Mouse (Mus musculus): ENCODE data around the gene Pfkfb2. TPM values are rescaled to one million over a fixed set of nuclear protein-coding genes. Genes with fewer than 3 reads are reported as not detected.

The Pfkfb2 gene
- total RNA-seq, 2 experiments from 2014 or later, result 37.6 to 48.4 TPM

- DNase-seq (ENCODE audit: low spot score in 2 of 2), result no peak
- intact Hi-C loops (cut with DNase I), result loop anchor here (2.0 kb wide), 1 partner anchor 23 kb away; the partner anchor contains the start of gene Yod1
Measured at GRCm38 (mm10) chr1:130739636-130740035, 10.6 kb upstream of the Pfkfb2 start.

- no peak for DNase-seq (ENCODE audit: low spot score in 2 of 2)
- intact Hi-C loops (cut with DNase I), result no loop called here
Measured at GRCm38 (mm10) chr1:130738551-130739106, 9.6 kb upstream of the Pfkfb2 start.

DNA sequence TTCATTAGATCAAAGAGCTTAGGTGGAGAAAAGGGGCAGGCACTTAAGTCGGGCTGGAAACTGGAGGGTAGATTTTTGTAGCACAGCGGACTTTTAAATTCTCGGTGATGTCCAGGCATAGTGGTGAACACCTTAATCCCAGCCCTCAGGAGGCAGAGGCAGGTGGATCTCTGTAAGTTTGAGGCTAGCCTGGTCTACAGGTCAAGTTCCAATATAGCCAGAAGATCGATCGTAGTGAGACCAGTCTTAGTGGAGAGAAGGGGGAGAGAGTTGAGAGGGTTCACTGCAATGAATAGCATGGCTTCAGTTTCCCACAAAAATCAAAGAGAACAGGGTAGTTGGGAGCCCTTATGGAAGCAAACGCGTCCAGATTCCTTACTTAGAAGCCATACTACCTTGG lies 8.9 kb upstream of the Pfkfb2 start:
- DNase-seq (ENCODE audit: low spot score in 2 of 2), result no peak
- intact Hi-C loops (cut with DNase I), result no loop called here

DNA sequence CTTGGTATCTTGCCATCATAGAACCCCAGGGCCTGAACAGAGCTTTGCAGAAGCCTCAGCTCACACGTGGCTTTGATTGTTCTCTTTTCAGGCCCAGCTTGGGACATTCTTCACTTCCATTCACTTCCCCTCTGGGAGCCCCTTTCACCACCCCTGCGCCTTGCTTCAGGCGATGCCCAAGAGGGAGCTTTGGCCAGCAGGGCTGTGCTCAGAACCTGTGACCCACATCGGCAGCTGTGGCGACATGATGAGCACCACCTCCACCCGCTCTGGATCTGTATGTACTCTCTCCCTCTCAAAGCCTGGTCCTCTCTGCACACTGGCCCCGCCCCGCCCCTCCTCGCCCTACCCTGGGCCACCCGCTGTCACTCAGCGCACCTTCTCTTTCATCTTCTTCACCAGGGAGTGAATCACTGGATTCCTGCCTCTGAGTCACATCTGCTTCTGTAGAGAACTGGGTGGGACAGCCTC lies 8.4 kb upstream of the Pfkfb2 start:
- intact Hi-C loops (cut with DNase I), result no loop called here

DNA sequence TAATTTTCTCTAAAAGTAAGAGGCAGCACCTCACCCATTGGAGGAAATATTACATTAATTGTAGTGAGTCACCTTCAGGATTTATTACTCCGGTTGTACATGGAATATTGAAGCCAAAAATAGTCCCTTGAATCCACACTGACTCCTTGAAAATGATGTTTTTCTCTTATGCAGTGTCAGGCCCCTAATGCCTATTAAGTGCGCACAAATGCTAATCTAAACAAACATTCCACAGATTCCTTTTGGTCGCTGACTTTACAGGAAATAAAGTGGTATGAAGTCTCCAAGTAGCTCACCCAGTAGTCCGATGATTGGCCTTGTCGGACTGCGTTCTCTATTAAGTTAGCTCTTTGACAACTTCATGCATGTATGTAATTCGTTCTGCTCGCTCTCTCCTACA lies 5.8 kb upstream of the Pfkfb2 start:
- intact Hi-C loops (cut with DNase I), result no loop called here

More for the DNA sequence above, 8.4 kb upstream of the Pfkfb2 start:
- no peak for DNase-seq (ENCODE audit: low spot score in 2 of 2)

GRCm38 (mm10) chr1:130734452-130734851 lies 5.4 kb upstream of the Pfkfb2 start:
- intact Hi-C loops (cut with DNase I), result no loop called here
- no peak for DNase-seq (ENCODE audit: low spot score in 2 of 2)

More for the DNA sequence above, 5.8 kb upstream of the Pfkfb2 start:
- DNase-seq (ENCODE audit: low spot score in 2 of 2), result no peak

GRCm38 (mm10) chr1:130733671-130734070 lies 4.6 kb upstream of the Pfkfb2 start:
- DNase-seq (ENCODE audit: low spot score in 2 of 2), result peak in 1 of 2 experiments; percentile 52
- intact Hi-C loops (cut with DNase I), result no loop called here

DNA sequence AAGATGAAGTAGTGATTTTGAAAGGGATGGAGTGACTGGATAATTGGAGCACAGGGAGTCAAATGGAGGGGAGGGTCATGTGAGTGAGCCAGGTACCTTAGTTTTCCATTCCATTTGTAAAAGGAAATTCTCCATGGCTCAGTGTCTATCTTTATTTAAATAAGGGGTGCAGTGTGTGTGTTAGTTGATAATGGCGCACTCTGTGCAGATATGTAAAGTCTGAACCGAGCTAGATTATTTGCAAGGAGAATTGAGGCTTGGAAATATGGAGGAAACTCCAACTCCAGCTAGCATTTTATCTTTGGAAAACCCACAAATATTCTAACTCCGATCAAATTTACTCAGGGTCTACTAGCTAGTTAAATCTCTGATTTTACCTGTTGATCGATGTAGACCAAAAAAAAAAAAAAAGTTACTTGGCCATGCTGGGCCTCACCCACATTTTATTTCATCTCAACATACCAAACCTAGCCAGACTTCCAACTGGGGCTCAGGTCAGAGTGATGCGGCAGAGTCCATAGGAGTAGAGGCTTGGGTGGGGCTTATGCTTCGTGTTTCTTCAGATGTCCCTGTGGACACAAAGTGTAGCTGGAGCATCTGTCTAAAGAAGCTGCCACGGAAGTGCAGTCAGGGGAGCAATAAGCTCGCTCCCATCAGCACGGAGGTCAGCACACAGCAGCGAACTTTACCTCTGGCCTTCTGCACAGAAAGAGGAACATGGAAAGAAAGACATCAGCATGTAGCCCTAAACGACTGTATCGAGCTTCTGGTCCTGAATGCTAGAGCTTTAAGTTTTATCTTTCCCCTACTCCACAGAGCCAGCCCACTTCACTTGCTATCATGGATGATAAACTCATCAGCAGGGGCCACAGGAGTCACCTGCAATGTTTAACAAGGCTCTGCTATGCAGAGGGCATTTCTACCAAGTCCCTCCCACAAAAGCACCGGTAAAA lies 3.9 kb upstream of the Pfkfb2 start:
- DNase-seq (ENCODE audit: low spot score in 2 of 2), result no peak
- intact Hi-C loops (cut with DNase I), result no loop called here

GRCm38 (mm10) chr1:130731741-130732337 lies 2.8 kb upstream of the Pfkfb2 start, which contains the start of gene AA986860:
Gene AA986860, plus strand, starts transcription at chr1:130731976.
- intact Hi-C loops (cut with DNase I), result no loop called here
- no peak for DNase-seq (ENCODE audit: low spot score in 2 of 2)

GRCm38 (mm10) chr1:130728708-130729107 lies 345 bp downstream of the Pfkfb2 start:
- DNase-seq (ENCODE audit: low spot score in 2 of 2), result peak in 1 of 2 experiments; percentile 82
- intact Hi-C loops (cut with DNase I), result no loop called here

DNA sequence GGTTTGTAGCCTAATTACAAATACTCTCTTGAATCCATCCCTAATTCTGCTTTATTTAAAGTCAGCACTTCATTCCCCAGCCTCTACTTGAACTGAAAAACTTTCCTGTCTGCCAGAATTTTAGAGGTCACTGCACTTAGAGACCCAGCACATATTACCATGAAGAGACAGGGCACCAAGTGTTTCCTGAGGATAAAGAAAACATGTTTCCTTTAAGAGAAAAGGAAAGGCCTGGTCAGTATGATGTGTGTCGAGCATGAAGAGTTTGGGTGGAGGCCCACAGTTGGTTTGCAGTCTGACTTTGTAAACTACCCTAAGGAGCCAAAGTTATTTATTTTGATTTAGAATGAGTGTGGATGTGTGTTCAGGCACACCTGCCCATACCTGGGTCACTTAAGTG lies 983 bp downstream of the Pfkfb2 start:
- no peak for DNase-seq (ENCODE audit: low spot score in 2 of 2)
- intact Hi-C loops (cut with DNase I), result no loop called here

GRCm38 (mm10) chr1:130726396-130726795 lies 2.7 kb downstream of the Pfkfb2 start:
- intact Hi-C loops (cut with DNase I), result no loop called here
- DNase-seq (ENCODE audit: low spot score in 2 of 2), result peak in 1 of 2 experiments; percentile 57

DNA sequence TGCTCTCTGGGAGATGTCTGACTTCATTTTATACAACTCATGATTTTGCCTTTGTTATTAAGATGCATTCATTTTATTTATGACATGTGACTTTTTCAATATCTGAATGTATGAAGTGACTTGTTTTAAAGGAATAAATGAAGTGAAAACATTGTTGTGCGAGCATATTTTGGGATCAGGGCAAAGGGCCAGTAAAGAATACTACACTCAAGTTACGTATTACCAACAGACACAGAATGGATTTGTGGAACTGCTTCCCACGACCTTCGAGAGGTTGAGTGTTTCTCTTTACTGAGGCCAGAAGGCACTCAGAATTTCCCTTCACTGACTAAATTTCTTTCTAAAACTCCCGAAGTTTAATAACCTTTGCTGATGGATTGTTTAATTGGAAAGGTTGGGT lies 4.8 kb downstream of the Pfkfb2 start:
- no peak for DNase-seq (ENCODE audit: low spot score in 2 of 2)
- intact Hi-C loops (cut with DNase I), result no loop called here

DNA sequence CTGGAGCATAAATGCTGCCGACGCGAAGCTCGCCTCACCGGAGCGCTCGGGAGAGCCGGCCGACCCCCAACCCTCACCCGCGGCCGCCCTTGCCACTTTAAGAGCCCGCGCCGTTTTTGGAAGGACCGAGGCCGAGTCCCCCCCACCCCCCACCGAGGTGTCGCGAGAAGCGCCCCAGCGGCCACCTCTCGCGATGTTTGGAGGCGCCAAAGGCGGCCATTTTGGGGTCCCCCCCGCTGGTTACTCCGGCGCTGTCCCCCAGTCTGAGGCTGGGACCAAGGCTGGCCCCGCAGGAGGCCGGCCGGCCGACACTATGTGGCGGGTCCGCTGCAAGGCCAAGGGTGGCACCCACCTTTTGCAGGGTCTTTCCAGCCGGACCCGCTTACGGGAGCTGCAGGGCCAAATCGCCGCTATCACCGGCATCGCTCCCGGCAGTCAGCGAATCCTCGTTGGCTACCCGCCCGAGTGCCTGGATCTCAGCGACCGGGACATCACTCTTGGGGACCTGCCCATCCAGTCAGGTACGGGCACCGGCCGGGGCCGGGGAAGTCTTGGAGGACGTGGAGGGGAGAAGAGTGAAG lies 11.7 kb downstream of the Pfkfb2 start, which contains the start of gene Yod1:
Gene Yod1, plus strand, starts transcription at position 37 of the 581 bp plus-strand sequence.
- intact Hi-C loops (cut with DNase I), result loop anchor here (2.0 to 5.0 kb wide), 2 partner anchors 23 to 335 kb away; no protein-coding TSS in a partner anchor
- peak; percentile 90 for DNase-seq (ENCODE audit: low spot score in 2 of 2)

DNA sequence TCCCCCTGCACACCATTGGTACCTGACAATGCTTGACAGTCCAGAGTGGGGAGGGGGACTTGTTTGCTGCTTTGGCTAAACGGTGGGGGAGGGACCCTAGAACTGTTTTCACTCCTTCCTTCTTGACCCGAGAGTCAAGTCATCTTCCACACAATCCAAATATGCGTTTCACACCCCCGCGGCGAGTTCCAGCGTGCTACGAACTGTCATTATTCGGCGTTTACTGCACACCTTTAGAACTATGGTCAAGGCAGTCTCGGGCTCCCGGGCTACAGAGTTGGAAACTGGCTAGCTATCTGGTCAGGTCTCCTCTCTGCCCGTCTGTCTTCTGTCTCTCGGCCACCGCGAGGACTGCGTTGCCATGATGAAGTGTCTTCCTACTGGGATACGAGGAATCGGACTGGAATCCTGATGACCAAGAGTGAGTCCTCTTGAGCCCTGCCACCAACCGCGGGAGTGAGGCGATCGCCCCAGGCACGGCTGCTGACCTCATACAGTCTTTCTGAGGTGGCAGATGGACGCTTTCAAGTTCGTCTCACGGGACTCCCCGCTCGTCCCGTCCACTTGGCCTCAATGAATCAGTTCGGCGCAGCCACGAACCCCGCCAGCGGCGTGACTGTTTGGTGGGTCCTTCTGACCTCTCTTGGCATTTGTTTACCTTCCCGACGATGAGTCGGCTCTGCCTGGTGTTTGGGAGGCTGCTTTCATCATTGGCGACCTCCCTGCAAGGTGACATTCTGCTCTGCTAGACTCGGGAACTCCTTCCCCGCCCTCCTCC lies 12.4 kb downstream of the Pfkfb2 start:
- intact Hi-C loops (cut with DNase I), result loop anchor here (2.0 to 5.0 kb wide), 2 partner anchors 24 to 336 kb away; no protein-coding TSS in a partner anchor
- DNase-seq (ENCODE audit: low spot score in 2 of 2), result peak; percentile 24 to 47

DNA sequence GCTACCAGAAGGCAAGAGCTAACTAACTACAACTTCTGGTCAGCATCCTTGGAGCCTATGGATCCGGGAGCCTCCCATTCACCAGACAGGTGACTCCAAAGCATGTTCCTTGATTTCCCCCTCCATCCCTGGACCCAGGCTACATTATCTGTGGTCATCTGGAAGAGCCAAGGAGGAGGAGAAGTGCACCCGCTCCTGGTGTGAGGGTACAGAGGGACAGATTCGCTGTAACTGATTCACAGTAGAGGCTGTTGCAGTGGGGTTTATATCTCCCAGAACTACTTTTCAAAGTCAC lies 12.9 kb downstream of the Pfkfb2 start:
- intact Hi-C loops (cut with DNase I), result loop anchor here (2.0 to 5.0 kb wide), 2 partner anchors 25 to 336 kb away; no protein-coding TSS in a partner anchor
- DNase-seq (ENCODE audit: low spot score in 2 of 2), result no peak

DNA sequence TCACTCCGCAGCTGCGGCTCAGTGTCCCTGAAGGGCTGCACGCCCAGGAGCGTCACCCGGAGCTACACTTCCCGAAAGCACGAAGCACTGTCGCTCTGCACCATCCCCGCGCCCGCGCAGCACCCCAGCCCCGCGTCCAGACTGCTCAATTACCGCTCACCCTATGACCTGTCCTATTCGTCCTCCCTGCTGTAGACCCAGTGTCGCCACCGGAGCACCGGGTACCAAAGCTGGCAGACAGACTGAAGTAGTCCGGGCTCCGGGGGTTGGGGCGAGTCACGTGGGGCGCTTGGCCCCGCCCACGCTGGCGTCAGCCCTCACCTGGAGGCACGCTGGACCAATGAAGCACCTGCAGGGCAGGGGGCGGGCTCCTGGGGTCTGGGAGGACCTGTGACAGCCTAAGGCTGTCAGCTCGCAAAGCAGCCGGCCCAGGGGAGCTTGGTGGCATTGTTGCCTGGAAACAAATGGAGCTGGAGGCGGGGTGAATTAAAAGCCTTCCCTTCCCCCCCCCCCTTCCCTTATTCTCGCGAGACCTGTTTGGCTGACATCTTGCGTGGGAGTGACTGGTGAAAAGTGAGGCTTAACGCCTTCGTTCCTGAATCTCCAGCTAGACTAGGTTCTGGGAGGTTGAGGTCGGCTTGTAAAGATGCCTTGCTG lies 13.4 kb downstream of the Pfkfb2 start, which contains the start of gene Gm29427:
Gene Gm29427, minus strand, starts transcription at position 239 of the 657 bp plus-strand sequence.
- peak; percentile 95 to 97 for DNase-seq (ENCODE audit: low spot score in 2 of 2)
- intact Hi-C loops (cut with DNase I), result loop anchor here (2.0 to 5.0 kb wide), 2 partner anchors 25 to 337 kb away; no protein-coding TSS in a partner anchor

- DNase-seq (ENCODE audit: low spot score in 2 of 2), result no peak
- intact Hi-C loops (cut with DNase I), result no loop called here
Measured at GRCm38 (mm10) chr1:130714046-130714445, 15.0 kb downstream of the Pfkfb2 start.
